Mouse (Mus musculus): Measurements from ENCODE around the gene Olfr92.

The Olfr92 gene

GRCm38 (mm10) chr17:37062101-37062641 lies 57.7 kb downstream of the Olfr92 start:
- no peak for DNase-seq (ENCODE audit: low spot score in 2 of 2)

GRCm38 (mm10) chr17:37061435-37061834 lies 58.5 kb downstream of the Olfr92 start:
- DNase-seq (ENCODE audit: low spot score in 2 of 2), result no peak
